Mouse (Mus musculus): Measurements from ENCODE around the gene Cyp2ab1. TPM values are rescaled to one million over a fixed set of nuclear protein-coding genes. Genes with fewer than 3 reads are reported as not detected.

Gene Cyp2ab1
- polyA plus RNA-seq, 1 experiment from 2014 or later, result not detected

- peak; percentile 57 for ATAC-seq
- peaks cover 20% of the 10 kb centered on the region for H3K36me3 ChIP-seq (replicated peaks; ENCODE audit: insufficient read depth, low read length)
- TF ChIP-seq EP300 (IDR thresholded peaks at IDR 0.05; ENCODE audit: low read depth) (no peak), CTCF (IDR thresholded peaks at IDR 0.05; ENCODE audit: low read depth) (no peak)
Observed at GRCm38 (mm10) chr16:20357837-20358236, 32.6 kb upstream of the Cyp2ab1 start.

DNA sequence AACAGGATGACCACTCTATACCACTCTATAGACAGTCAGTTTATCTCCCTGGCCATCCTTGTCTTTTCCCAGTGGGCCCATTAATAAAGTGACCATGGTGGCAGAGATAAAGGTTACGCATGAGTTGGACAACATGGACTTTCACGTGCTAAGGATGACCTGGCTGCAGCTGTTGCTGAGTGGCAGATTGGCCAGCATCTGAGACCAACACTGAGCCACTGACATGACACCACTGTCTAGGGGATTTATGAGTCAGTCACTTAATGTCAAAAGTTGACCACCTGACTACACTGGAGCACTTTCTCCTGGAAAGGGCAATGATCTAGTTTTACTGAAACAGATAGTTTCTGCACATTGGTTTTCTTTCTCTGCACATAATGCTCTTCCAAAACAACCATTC, 29.6 kb upstream of the Cyp2ab1 start:
- TF ChIP-seq CTCF (IDR thresholded peaks at IDR 0.05; ENCODE audit: low read depth), result no peak
- H3K4me1 ChIP-seq (ENCODE audit: insufficient read depth), result no peaks in the 10 kb centered on the region
- peaks cover 18% of the 10 kb centered on the region for H3K36me3 ChIP-seq (replicated peaks; ENCODE audit: insufficient read depth, low read length)
- H3K4me2 ChIP-seq (ENCODE audit: low read depth, low read length), result no peak overlapping the region
- H3K27me3 ChIP-seq (ENCODE audit: insufficient read depth, low read length), result no peaks in the 10 kb centered on the region
- no peak overlapping the region for H3K9ac ChIP-seq (replicated peaks)
- no peak overlapping the region for H3K27ac ChIP-seq (ENCODE audit: low read depth)
- no peak overlapping the region for H3K4me3 ChIP-seq (ENCODE audit: low read depth, low read length)
- no peak for DNase-seq
- WGBS (ENCODE audit: insufficient replicate concordance), result 77% methylated on average over 2 of the region's 2 CpGs
- H3K9me3 ChIP-seq (ENCODE audit: low read length), result no peaks in the 10 kb centered on the region
- no peak for ATAC-seq

More at GRCm38 (mm10) chr16:20357837-20358236, 32.6 kb upstream of the Cyp2ab1 start:
- Histone ChIP-seq H3K27me3 (ENCODE audit: insufficient read depth, low read length) (no peaks in the 10 kb centered on the region), H3K9me3 (ENCODE audit: low read length) (no peaks in the 10 kb centered on the region), H3K9ac (replicated peaks) (no peak overlapping the region), H3K4me2 (ENCODE audit: low read depth, low read length) (no peak overlapping the region), H3K4me3 (ENCODE audit: low read depth, low read length) (no peak overlapping the region), H3K27ac (ENCODE audit: low read depth) (0 out of 2 replicates have a peak overlapping the region, but pooled peaks have one; percentile 16), H3K4me1 (ENCODE audit: insufficient read depth) (no peaks in the 10 kb centered on the region)
- 66% methylated on average over 5 of the region's 5 CpGs for WGBS (ENCODE audit: insufficient replicate concordance)
- peak; percentile 24 for DNase-seq

GRCm38 (mm10) chr16:20354011-20354410, 28.8 kb upstream of the Cyp2ab1 start:
- TF ChIP-seq CTCF (IDR thresholded peaks at IDR 0.05; ENCODE audit: low read depth) (no peak), EP300 (IDR thresholded peaks at IDR 0.05; ENCODE audit: low read depth) (no peak)
- 71% methylated on average over 1 of the region's 1 CpGs for WGBS (ENCODE audit: insufficient replicate concordance)
- Histone ChIP-seq H3K4me3 (ENCODE audit: low read depth, low read length) (no peak overlapping the region), H3K9ac (replicated peaks) (no peak overlapping the region), H3K4me2 (ENCODE audit: low read depth, low read length) (no peak overlapping the region), H3K9me3 (ENCODE audit: low read length) (no peaks in the 10 kb centered on the region), H3K27me3 (ENCODE audit: insufficient read depth, low read length) (no peaks in the 10 kb centered on the region), H3K27ac (ENCODE audit: low read depth) (no peak overlapping the region), H3K4me1 (ENCODE audit: insufficient read depth) (no peaks in the 10 kb centered on the region), H3K36me3 (replicated peaks; ENCODE audit: insufficient read depth, low read length) (peaks cover 18% of the 10 kb centered on the region)
- DNase-seq (no peak), ATAC-seq (no peak)

DNA sequence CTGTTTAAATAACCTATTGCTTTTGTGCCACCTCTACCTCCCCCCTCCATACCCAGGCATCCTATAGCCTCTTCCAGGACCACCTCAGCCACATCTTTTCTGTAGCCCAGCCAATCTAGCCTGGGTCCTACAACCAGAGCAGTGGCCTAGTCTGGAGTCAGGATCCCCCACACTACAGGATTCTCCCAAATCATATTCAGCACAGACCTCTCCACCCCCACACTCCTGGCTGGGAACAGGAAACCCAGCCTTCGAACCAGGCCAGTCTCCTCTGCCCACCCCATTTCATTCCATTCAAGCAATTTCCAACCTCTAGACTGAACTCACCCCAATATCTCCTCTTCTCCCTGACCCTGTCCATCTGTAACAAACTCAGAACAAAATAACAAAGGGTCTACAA, 20.3 kb upstream of the Cyp2ab1 start:
- Histone ChIP-seq H3K27ac (ENCODE audit: low read depth) (no peak overlapping the region), H3K36me3 (replicated peaks; ENCODE audit: insufficient read depth, low read length) (peaks cover 5% of the 10 kb centered on the region), H3K4me1 (ENCODE audit: insufficient read depth) (no peaks in the 10 kb centered on the region), H3K27me3 (ENCODE audit: insufficient read depth, low read length) (no peaks in the 10 kb centered on the region), H3K9ac (replicated peaks) (no peak overlapping the region), H3K9me3 (ENCODE audit: low read length) (no peaks in the 10 kb centered on the region), H3K4me2 (ENCODE audit: low read depth, low read length) (no peak overlapping the region), H3K4me3 (ENCODE audit: low read depth, low read length) (no peak overlapping the region)
- 71% methylated on average over 1 of the region's 1 CpGs for WGBS (ENCODE audit: insufficient replicate concordance)
- no peak for TF ChIP-seq CTCF (IDR thresholded peaks at IDR 0.05; ENCODE audit: low read depth)
- TF ChIP-seq EP300 (IDR thresholded peaks at IDR 0.05; ENCODE audit: low read depth), result no peak
- ATAC-seq (no peak), DNase-seq (no peak)

- no peaks in the 10 kb centered on the region for H3K27me3 ChIP-seq (ENCODE audit: insufficient read depth, low read length)
- no peak for DNase-seq
- H3K4me3 ChIP-seq (ENCODE audit: low read depth, low read length), result no peak overlapping the region
- no peaks in the 10 kb centered on the region for H3K9me3 ChIP-seq (ENCODE audit: low read length)
- WGBS (ENCODE audit: insufficient replicate concordance), result 90% methylated on average over 3 of the region's 3 CpGs
- H3K4me2 ChIP-seq (ENCODE audit: low read depth, low read length), result no peak overlapping the region
- no peaks in the 10 kb centered on the region for H3K4me1 ChIP-seq (ENCODE audit: insufficient read depth)
- peaks cover 13% of the 10 kb centered on the region for H3K36me3 ChIP-seq (replicated peaks; ENCODE audit: insufficient read depth, low read length)
- no peak for ATAC-seq
- H3K27ac ChIP-seq (ENCODE audit: low read depth), result no peak overlapping the region
- no peak overlapping the region for H3K9ac ChIP-seq (replicated peaks)
- TF ChIP-seq EP300 (IDR thresholded peaks at IDR 0.05; ENCODE audit: low read depth) (no peak), CTCF (IDR thresholded peaks at IDR 0.05; ENCODE audit: low read depth) (no peak)
Observed at GRCm38 (mm10) chr16:20338616-20339015, 13.4 kb upstream of the Cyp2ab1 start.

GRCm38 (mm10) chr16:20334918-20335317, 9.7 kb upstream of the Cyp2ab1 start:
- no peak for TF ChIP-seq CTCF (IDR thresholded peaks at IDR 0.05; ENCODE audit: low read depth)
- no peak for TF ChIP-seq EP300 (IDR thresholded peaks at IDR 0.05; ENCODE audit: low read depth)
- Histone ChIP-seq H3K4me3 (ENCODE audit: low read depth, low read length) (no peak overlapping the region), H3K9me3 (ENCODE audit: low read length) (no peaks in the 10 kb centered on the region), H3K27me3 (ENCODE audit: insufficient read depth, low read length) (no peaks in the 10 kb centered on the region), H3K36me3 (replicated peaks; ENCODE audit: insufficient read depth, low read length) (peaks cover 21% of the 10 kb centered on the region), H3K4me1 (ENCODE audit: insufficient read depth) (no peaks in the 10 kb centered on the region), H3K4me2 (ENCODE audit: low read depth, low read length) (no peak overlapping the region), H3K9ac (replicated peaks) (no peak overlapping the region), H3K27ac (ENCODE audit: low read depth) (no peak overlapping the region)
- WGBS (ENCODE audit: insufficient replicate concordance), result 87% methylated on average over 8 of the region's 8 CpGs
- DNase-seq, result no peak
- ATAC-seq, result no peak

- no peaks in the 10 kb centered on the region for H3K27me3 ChIP-seq (ENCODE audit: insufficient read depth, low read length)
- WGBS (ENCODE audit: insufficient replicate concordance), result 77% methylated on average over 5 of the region's 5 CpGs
Observed at GRCm38 (mm10) chr16:20328306-20328705, 3.1 kb upstream of the Cyp2ab1 start.

More at GRCm38 (mm10) chr16:20328306-20328705, 3.1 kb upstream of the Cyp2ab1 start:
- no peaks in the 10 kb centered on the region for H3K9me3 ChIP-seq (ENCODE audit: low read length)
- no peak overlapping the region for H3K9ac ChIP-seq (replicated peaks)
- TF ChIP-seq CTCF (IDR thresholded peaks at IDR 0.05; ENCODE audit: low read depth) (no peak), EP300 (IDR thresholded peaks at IDR 0.05; ENCODE audit: low read depth) (no peak)
- peaks cover 11% of the 10 kb centered on the region for H3K36me3 ChIP-seq (replicated peaks; ENCODE audit: insufficient read depth, low read length)
- no peak overlapping the region for H3K4me2 ChIP-seq (ENCODE audit: low read depth, low read length)
- H3K4me3 ChIP-seq (ENCODE audit: low read depth, low read length), result no peak overlapping the region
- DNase-seq (no peak), ATAC-seq (no peak)
- H3K27ac ChIP-seq (ENCODE audit: low read depth), result no peak overlapping the region
- H3K4me1 ChIP-seq (ENCODE audit: insufficient read depth), result no peaks in the 10 kb centered on the region
